Mouse (Mus musculus): ENCODE data around the gene Ubqln4. TPM values are rescaled to one million over a fixed set of nuclear protein-coding genes. Genes with fewer than 3 reads are reported as not detected.
A peak's percentile ranks its signal among the peaks of the same experiment; 100 is the strongest.

Gene Ubqln4
- polyA plus RNA-seq, 1 experiment from 2014 or later = 39.3 TPM

GRCm38 (mm10) chr3:88531348-88532298 is 21.9 kb upstream of the Ubqln4 start:
- WGBS = under 1% methylated on average over 60 of the region's 63 CpGs
- H3K4me2 ChIP-seq (ENCODE audit: low read depth, low read length) = peak overlapping the region; percentile 65

GRCm38 (mm10) chr3:88532299-88532674 is 21.3 kb upstream of the Ubqln4 start, which contains the start of gene Mex3a:
TSS of gene Mex3a (plus strand) at chr3:88532395.
- peak within 1 kb of the TSS; percentile 74 for H3K4me3 ChIP-seq (ENCODE audit: low read length)
- H3K4me1 ChIP-seq (replicated peaks; ENCODE audit: control insufficient read depth, insufficient read depth, low read length) = peaks cover 62% of the 10 kb centered on the region
- peaks cover 8% of the 10 kb centered on the region; the same call in 1 of the 2 replicates for H3K36me3 ChIP-seq (ENCODE audit: control insufficient read depth, insufficient read depth, low read length)
- no peaks in the 10 kb centered on the region for H3K9me3 ChIP-seq (ENCODE audit: control insufficient read depth, low read length)
- H3K27me3 ChIP-seq (ENCODE audit: control insufficient read depth, insufficient read depth, low read depth, low read length) = no peaks in the 10 kb centered on the region
- peak within 1 kb of the TSS; percentile 65 for H3K4me2 ChIP-seq (ENCODE audit: low read depth, low read length)
- ATAC-seq (ENCODE audit: low read depth) = no peak
- H3K9ac ChIP-seq (ENCODE audit: low read length) = peak within 1 kb of the TSS; percentile 93
- peak within 1 kb of the TSS; percentile 90 for H3K27ac ChIP-seq (ENCODE audit: low read length)
- 0% methylated on average over 7 of the region's 31 CpGs for WGBS

More at GRCm38 (mm10) chr3:88531348-88532298, 21.9 kb upstream of the Ubqln4 start:
- Histone ChIP-seq H3K27ac (ENCODE audit: low read length) (peak overlapping the region; percentile 90), H3K4me1 (replicated peaks; ENCODE audit: control insufficient read depth, insufficient read depth, low read length) (peaks cover 59% of the 10 kb centered on the region), H3K9ac (ENCODE audit: low read length) (peak overlapping the region; percentile 93), H3K4me3 (ENCODE audit: low read length) (peak overlapping the region; percentile 74), H3K36me3 (ENCODE audit: control insufficient read depth, insufficient read depth, low read length) (peaks cover 3% of the 10 kb centered on the region; the same call in 1 of the 2 replicates), H3K27me3 (ENCODE audit: control insufficient read depth, insufficient read depth, low read depth, low read length) (no peaks in the 10 kb centered on the region), H3K9me3 (ENCODE audit: control insufficient read depth, low read length) (no peaks in the 10 kb centered on the region)
- ATAC-seq (ENCODE audit: low read depth) = peak; percentile 88

GRCm38 (mm10) chr3:88532689-88533511 is 20.7 kb upstream of the Ubqln4 start:
- peak overlapping the region; percentile 93 for H3K9ac ChIP-seq (ENCODE audit: low read length)
- no peaks in the 10 kb centered on the region for H3K27me3 ChIP-seq (ENCODE audit: control insufficient read depth, insufficient read depth, low read depth, low read length)
- peak; percentile 18 for ATAC-seq (ENCODE audit: low read depth)
- H3K27ac ChIP-seq (ENCODE audit: low read length) = peak overlapping the region; percentile 90
- peak overlapping the region; percentile 74 for H3K4me3 ChIP-seq (ENCODE audit: low read length)
- WGBS = under 1% methylated on average over 36 of the region's 40 CpGs
- peak overlapping the region; percentile 65 for H3K4me2 ChIP-seq (ENCODE audit: low read depth, low read length)
- peaks cover 57% of the 10 kb centered on the region for H3K4me1 ChIP-seq (replicated peaks; ENCODE audit: control insufficient read depth, insufficient read depth, low read length)
- H3K36me3 ChIP-seq (ENCODE audit: control insufficient read depth, insufficient read depth, low read length) = peaks cover 8% of the 10 kb centered on the region
- no peaks in the 10 kb centered on the region for H3K9me3 ChIP-seq (ENCODE audit: control insufficient read depth, low read length)

- peaks cover 13% of the 10 kb centered on the region for H3K36me3 ChIP-seq (ENCODE audit: control insufficient read depth, insufficient read depth, low read length)
These were observed 19.9 kb upstream of the Ubqln4 start for GRCm38 (mm10) chr3:88533706-88534105.

GRCm38 (mm10) chr3:88535005-88535404 is 18.6 kb upstream of the Ubqln4 start:
- peaks cover 13% of the 10 kb centered on the region for H3K36me3 ChIP-seq (ENCODE audit: control insufficient read depth, insufficient read depth, low read length)
- peak overlapping the region; percentile 74; the same call in 1 of the 2 replicates for H3K4me3 ChIP-seq (ENCODE audit: low read length)
- H3K9ac ChIP-seq (ENCODE audit: low read length) = no peak overlapping the region; the same call in none of the 2 replicates
- H3K9me3 ChIP-seq (ENCODE audit: control insufficient read depth, low read length) = no peaks in the 10 kb centered on the region
- H3K4me1 ChIP-seq (replicated peaks; ENCODE audit: control insufficient read depth, insufficient read depth, low read length) = peaks cover 44% of the 10 kb centered on the region
- WGBS = 29% methylated on average over 3 of the region's 3 CpGs
- peak overlapping the region; percentile 65 for H3K4me2 ChIP-seq (ENCODE audit: low read depth, low read length)
- no peak overlapping the region for H3K27ac ChIP-seq (ENCODE audit: low read length)
- ATAC-seq (ENCODE audit: low read depth) = no peak
- no peaks in the 10 kb centered on the region for H3K27me3 ChIP-seq (ENCODE audit: control insufficient read depth, insufficient read depth, low read depth, low read length)

More at GRCm38 (mm10) chr3:88533706-88534105, 19.9 kb upstream of the Ubqln4 start:
- ATAC-seq (ENCODE audit: low read depth) = no peak
- Histone ChIP-seq H3K4me3 (ENCODE audit: low read length) (peak overlapping the region; percentile 74), H3K4me1 (replicated peaks; ENCODE audit: control insufficient read depth, insufficient read depth, low read length) (peaks cover 55% of the 10 kb centered on the region), H3K27me3 (ENCODE audit: control insufficient read depth, insufficient read depth, low read depth, low read length) (no peaks in the 10 kb centered on the region), H3K9me3 (ENCODE audit: control insufficient read depth, low read length) (no peaks in the 10 kb centered on the region), H3K9ac (ENCODE audit: low read length) (peak overlapping the region; percentile 93), H3K4me2 (ENCODE audit: low read depth, low read length) (peak overlapping the region; percentile 65), H3K27ac (ENCODE audit: low read length) (peak overlapping the region; percentile 90; the same call in 1 of the 2 replicates)
- 0% methylated on average over 4 of the region's 5 CpGs for WGBS

GRCm38 (mm10) chr3:88535527-88535926 is 18.0 kb upstream of the Ubqln4 start:
- Histone ChIP-seq H3K4me2 (ENCODE audit: low read depth, low read length) (peak overlapping the region; percentile 65), H3K9ac (ENCODE audit: low read length) (peak overlapping the region; percentile 54), H3K4me3 (ENCODE audit: low read length) (0 out of 2 replicates have a peak overlapping the region, but pooled peaks have one; percentile 2), H3K27ac (ENCODE audit: low read length) (peak overlapping the region; percentile 23; the same call in 1 of the 2 replicates), H3K27me3 (ENCODE audit: control insufficient read depth, insufficient read depth, low read depth, low read length) (no peaks in the 10 kb centered on the region), H3K36me3 (ENCODE audit: control insufficient read depth, insufficient read depth, low read length) (peaks cover 17% of the 10 kb centered on the region), H3K4me1 (replicated peaks; ENCODE audit: control insufficient read depth, insufficient read depth, low read length) (peaks cover 43% of the 10 kb centered on the region), H3K9me3 (ENCODE audit: control insufficient read depth, low read length) (no peaks in the 10 kb centered on the region)
- no peak for ATAC-seq (ENCODE audit: low read depth)
- 48% methylated on average over 4 of the region's 4 CpGs for WGBS

GRCm38 (mm10) chr3:88536103-88536930 is 17.2 kb upstream of the Ubqln4 start:
- Histone ChIP-seq H3K27ac (ENCODE audit: low read length) (peak overlapping the region; percentile 66), H3K4me3 (ENCODE audit: low read length) (peak overlapping the region; percentile 38), H3K36me3 (ENCODE audit: control insufficient read depth, insufficient read depth, low read length) (peaks cover 17% of the 10 kb centered on the region), H3K4me1 (replicated peaks; ENCODE audit: control insufficient read depth, insufficient read depth, low read length) (peaks cover 45% of the 10 kb centered on the region), H3K4me2 (ENCODE audit: low read depth, low read length) (peak overlapping the region; percentile 65), H3K9me3 (ENCODE audit: control insufficient read depth, low read length) (no peaks in the 10 kb centered on the region), H3K9ac (ENCODE audit: low read length) (peak overlapping the region; percentile 54), H3K27me3 (ENCODE audit: control insufficient read depth, insufficient read depth, low read depth, low read length) (no peaks in the 10 kb centered on the region)
- peak; percentile 48 for ATAC-seq (ENCODE audit: low read depth)
- WGBS = 4% methylated on average over 64 of the region's 64 CpGs

- Histone ChIP-seq H3K9me3 (ENCODE audit: control insufficient read depth, low read length) (no peaks in the 10 kb centered on the region), H3K4me3 (ENCODE audit: low read length) (peak overlapping the region; percentile 38; the same call in 1 of the 2 replicates), H3K4me1 (replicated peaks; ENCODE audit: control insufficient read depth, insufficient read depth, low read length) (peaks cover 45% of the 10 kb centered on the region), H3K27ac (ENCODE audit: low read length) (peak overlapping the region; percentile 66), H3K9ac (ENCODE audit: low read length) (peak overlapping the region; percentile 54), H3K36me3 (ENCODE audit: control insufficient read depth, insufficient read depth, low read length) (peaks cover 17% of the 10 kb centered on the region), H3K27me3 (ENCODE audit: control insufficient read depth, insufficient read depth, low read depth, low read length) (no peaks in the 10 kb centered on the region), H3K4me2 (ENCODE audit: low read depth, low read length) (peak overlapping the region; percentile 65; the same call in 1 of the 2 replicates)
- ATAC-seq (ENCODE audit: low read depth) = peak; percentile 3; the same call in 1 of the 2 replicates
- WGBS = 64% methylated on average over 6 of the region's 6 CpGs
These were observed 16.4 kb upstream of the Ubqln4 start for GRCm38 (mm10) chr3:88537146-88537545.
